Mouse (Mus musculus) CH12.LX (cell line): ENCODE measurements around the gene Gm15294.

ENCODE experiments used
- CTCF ChIP-seq, 2 experiments: IDR thresholded peaks in 1 of 2; conservative IDR thresholded peaks in 1 of 2; 2 replicates each; pipeline ENCODE4 v1.5.1; 2011 to 2012; ENCODE audit warnings: low read depth in 2 of 2, low read length in 2 of 2, improper control_type of control experiment in 1 of 2, inconsistent platforms in 1 of 2, mild to moderate bottlenecking in 1 of 2, moderate library complexity in 1 of 2
- EP300 ChIP-seq: IDR thresholded peaks from 2 replicates; pipeline ENCODE4 v1.6.1; 2011; ENCODE audit warnings: low read length, improper control_type of control experiment
- MEF2A ChIP-seq: IDR thresholded peaks from 2 replicates; pipeline ENCODE4 v1.6.1; 2014; ENCODE audit warnings: low read depth, mild to moderate bottlenecking, inconsistent platforms, low read length, improper control_type of control experiment, borderline replicate concordance
- NRF1 ChIP-seq: IDR thresholded peaks from 2 replicates; pipeline ENCODE4 v1.6.1; 2014; ENCODE audit warnings: low read depth, mild to moderate bottlenecking, inconsistent platforms, low read length, improper control_type of control experiment, moderate library complexity

DNA sequence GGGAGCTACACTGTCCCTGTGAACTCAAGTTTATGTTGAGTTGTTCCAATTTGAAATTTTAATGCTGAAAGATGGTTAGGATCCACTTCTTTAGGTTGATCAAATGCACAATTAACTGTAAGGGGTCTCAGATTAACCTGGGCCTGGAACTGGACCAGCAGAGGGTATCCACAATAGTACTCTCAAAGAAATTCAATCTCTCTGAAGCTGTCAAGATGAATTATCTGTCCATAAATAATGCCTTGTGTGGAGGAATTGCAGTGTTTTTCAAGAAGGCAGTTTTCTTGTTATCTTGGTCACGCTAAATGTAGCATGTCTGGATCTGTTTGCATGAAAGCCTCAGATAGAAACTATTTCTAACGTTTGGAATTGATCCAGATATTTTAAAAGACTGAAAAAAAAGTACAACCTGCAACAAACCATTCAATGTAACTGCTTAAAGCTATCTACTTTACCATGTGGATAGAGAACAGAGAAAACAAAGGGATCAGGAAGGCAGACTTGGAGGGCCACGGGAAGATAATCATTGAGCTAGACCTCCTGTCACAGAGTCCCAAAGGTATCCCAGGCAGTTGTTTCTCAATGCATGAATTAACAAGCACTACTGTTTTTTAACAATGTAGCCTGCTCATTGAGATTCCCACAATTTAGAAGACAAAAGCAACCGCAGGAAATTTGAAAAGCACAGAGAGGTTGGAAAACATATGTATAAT lies 9.5 kb upstream of the Gm15294 start:
- TF ChIP-seq CTCF (conservative IDR thresholded peaks at IDR 0.05 in 1 of 2, IDR thresholded peaks at IDR 0.05 in 1 of 2; ENCODE audit: low read depth in 2 of 2, low read length in 2 of 2) (no peak), MEF2A (no peak), EP300 (no peak), NRF1 (no peak)
